Mouse (Mus musculus): ENCODE data around the gene Kat8. TPM values are rescaled to one million over a fixed set of nuclear protein-coding genes. Genes with fewer than 3 reads are reported as not detected.

The Kat8 gene
- polyA plus RNA-seq, 1 experiment from 2014 or later, result 44.2 TPM

Other genes with a start within 250 kb of the Kat8 start
- 46.8 and 50.7 TPM in 2 replicates for gene Bcl7c, start 203.6 kb upstream of the Kat8 start, polyA plus RNA-seq (2014; fragmentation: Nextera tagmentation; extraction: Ambion mirVana)
- gene Ctf1, start 199.8 kb upstream of the Kat8 start, polyA plus RNA-seq (2014; fragmentation: Nextera tagmentation; extraction: Ambion mirVana), result 5.5 and 5.8 TPM in 2 replicates
- gene Ctf2, start 180.3 kb upstream of the Kat8 start, polyA plus RNA-seq (2014; fragmentation: Nextera tagmentation; extraction: Ambion mirVana), result 0.25 and 0.40 TPM in 2 replicates
- gene Fbxl19, start 168.0 kb upstream of the Kat8 start, polyA plus RNA-seq (2014; fragmentation: Nextera tagmentation; extraction: Ambion mirVana), result 3.1 and 3.7 TPM in 2 replicates
- gene Orai3, start 142.7 kb upstream of the Kat8 start, polyA plus RNA-seq (2014; fragmentation: Nextera tagmentation; extraction: Ambion mirVana), result 22.0 and 23.7 TPM in 2 replicates
- 24.2 and 26.0 TPM in 2 replicates for gene Setd1a, start 135.8 kb upstream of the Kat8 start, polyA plus RNA-seq (2014; fragmentation: Nextera tagmentation; extraction: Ambion mirVana)
- not detected in 2 replicates for gene Gm49388, start 126.9 kb upstream of the Kat8 start, polyA plus RNA-seq (2014; fragmentation: Nextera tagmentation; extraction: Ambion mirVana)
- gene Hsd3b7, start 111.9 kb upstream of the Kat8 start, polyA plus RNA-seq (2014; fragmentation: Nextera tagmentation; extraction: Ambion mirVana), result 31.4 and 32.4 TPM in 2 replicates
- 16.1 and 19.4 TPM in 2 replicates for gene Stx4a, start 88.2 kb upstream of the Kat8 start, polyA plus RNA-seq (2014; fragmentation: Nextera tagmentation; extraction: Ambion mirVana)
- gene Stx1b, start 88.0 kb upstream of the Kat8 start, polyA plus RNA-seq (2014; fragmentation: Nextera tagmentation; extraction: Ambion mirVana), result 1.5 and 1.9 TPM in 2 replicates
- gene Zfp646, start 36.3 kb upstream of the Kat8 start, polyA plus RNA-seq (2014; fragmentation: Nextera tagmentation; extraction: Ambion mirVana), result 15.1 and 15.8 TPM in 2 replicates
- gene Zfp668, start 35.7 kb upstream of the Kat8 start, polyA plus RNA-seq (2014; fragmentation: Nextera tagmentation; extraction: Ambion mirVana), result 15.2 and 15.9 TPM in 2 replicates
- gene Prss53, start 21.5 kb upstream of the Kat8 start, polyA plus RNA-seq (2014; fragmentation: Nextera tagmentation; extraction: Ambion mirVana), result 0.40 and 0.48 TPM in 2 replicates
- 0.08 TPM in 1 of 2 replicates, not detected in the other for gene Gm21974, start 17.1 kb upstream of the Kat8 start, polyA plus RNA-seq (2014; fragmentation: Nextera tagmentation; extraction: Ambion mirVana)
- gene Vkorc1, start 16.9 kb upstream of the Kat8 start, polyA plus RNA-seq (2014; fragmentation: Nextera tagmentation; extraction: Ambion mirVana), result 108 and 110 TPM in 2 replicates
- 126 and 132 TPM in 2 replicates for gene Bckdk, start 8.4 kb upstream of the Kat8 start, polyA plus RNA-seq (2014; fragmentation: Nextera tagmentation; extraction: Ambion mirVana)
- gene Prss8, start 17.6 kb downstream of the Kat8 start, polyA plus RNA-seq (2014; fragmentation: Nextera tagmentation; extraction: Ambion mirVana), result 3.4 and 6.3 TPM in 2 replicates
- gene Prss36, start 34.2 kb downstream of the Kat8 start, polyA plus RNA-seq (2014; fragmentation: Nextera tagmentation; extraction: Ambion mirVana), result 7.9 and 9.4 TPM in 2 replicates
- 28.1 and 34.4 TPM in 2 replicates for gene Fus, start 54.9 kb downstream of the Kat8 start, polyA plus RNA-seq (2014; fragmentation: Nextera tagmentation; extraction: Ambion mirVana)
- 46.3 and 51.1 TPM in 2 replicates for gene Pycard, start 81.4 kb downstream of the Kat8 start, polyA plus RNA-seq (2014; fragmentation: Nextera tagmentation; extraction: Ambion mirVana)
- not detected in 2 replicates for gene Trim72, start 91.4 kb downstream of the Kat8 start, polyA plus RNA-seq (2014; fragmentation: Nextera tagmentation; extraction: Ambion mirVana)
- 1.8 and 1.9 TPM in 2 replicates for gene Itgam, start 150.1 kb downstream of the Kat8 start, polyA plus RNA-seq (2014; fragmentation: Nextera tagmentation; extraction: Ambion mirVana)
- not detected in 2 replicates for gene Gm49368, start 150.2 kb downstream of the Kat8 start, polyA plus RNA-seq (2014; fragmentation: Nextera tagmentation; extraction: Ambion mirVana)
- 0.12 and 0.18 TPM in 2 replicates for gene Itgax, start 217.0 kb downstream of the Kat8 start, polyA plus RNA-seq (2014; fragmentation: Nextera tagmentation; extraction: Ambion mirVana)
- not detected in 2 replicates for gene Itgad, start 241.9 kb downstream of the Kat8 start, polyA plus RNA-seq (2014; fragmentation: Nextera tagmentation; extraction: Ambion mirVana)

All from liver, embryonic 11.5 days (tissue).